Mouse (Mus musculus) retina, postnatal 7 days (tissue): ENCODE measurements around the gene Helz.
"Not testable (repeated sequence)": the region's sequence is repeated elsewhere in the genome, so short reads cannot be mapped to it uniquely, and the experiment has no call there.

ENCODE experiments used
- DNase-seq: peaks from one replicate; pipeline ENCODE4 v3.0.0-alpha.2; 2012; ENCODE audit warnings: low read depth, low spot score

Gene Helz

GRCm38 (mm10) chr11:107548204-107548975 is 660 bp downstream of the Helz start:
- no peak for DNase-seq

GRCm38 (mm10) chr11:107559874-107560273 is 12.1 kb downstream of the Helz start:
- no peak for DNase-seq

GRCm38 (mm10) chr11:107567431-107567830 is 19.7 kb downstream of the Helz start:
- DNase-seq: no peak

- DNase-seq: no peak
These were observed 20.8 kb downstream of the Helz start for GRCm38 (mm10) chr11:107568466-107568995.

- DNase-seq: not testable (repeated sequence)
These were observed 23.2 kb downstream of the Helz start for GRCm38 (mm10) chr11:107570891-107571290.

GRCm38 (mm10) chr11:107571318-107571717 is 23.6 kb downstream of the Helz start:
- no peak for DNase-seq

- DNase-seq: no peak
These were observed 24.8 kb downstream of the Helz start for GRCm38 (mm10) chr11:107572551-107572950.

- no peak for DNase-seq
These were observed 25.4 kb downstream of the Helz start for GRCm38 (mm10) chr11:107573061-107573692.

GRCm38 (mm10) chr11:107573847-107574246 is 26.1 kb downstream of the Helz start:
- no peak for DNase-seq

GRCm38 (mm10) chr11:107574811-107575705 is 27.3 kb downstream of the Helz start:
- DNase-seq: no peak

GRCm38 (mm10) chr11:107576186-107576585 is 28.5 kb downstream of the Helz start:
- DNase-seq: no peak

- no peak for DNase-seq
These were observed 29.7 kb downstream of the Helz start for GRCm38 (mm10) chr11:107577400-107577799.

GRCm38 (mm10) chr11:107578226-107578625 is 30.5 kb downstream of the Helz start:
- DNase-seq: no peak

- no peak for DNase-seq
These were observed 33.1 kb downstream of the Helz start for GRCm38 (mm10) chr11:107580786-107581185.

- DNase-seq: no peak
These were observed 37.1 kb downstream of the Helz start for GRCm38 (mm10) chr11:107584660-107585451.

GRCm38 (mm10) chr11:107586129-107586528 is 38.4 kb downstream of the Helz start:
- DNase-seq: not testable (repeated sequence)

- no peak for DNase-seq
These were observed 39.4 kb downstream of the Helz start for GRCm38 (mm10) chr11:107587141-107587540.

- no peak for DNase-seq
These were observed 44.8 kb downstream of the Helz start for GRCm38 (mm10) chr11:107592575-107592974.

GRCm38 (mm10) chr11:107597381-107597780 is 49.7 kb downstream of the Helz start:
- no peak for DNase-seq

- no peak for DNase-seq
These were observed 58.0 kb downstream of the Helz start for GRCm38 (mm10) chr11:107605694-107606093.

GRCm38 (mm10) chr11:107613906-107614305 is 66.2 kb downstream of the Helz start:
- DNase-seq: no peak
